Mouse (Mus musculus): ENCODE results near the gene Ggta1. TPM values are rescaled to one million over a fixed set of nuclear protein-coding genes. Genes with fewer than 3 reads are reported as not detected.
A peak's percentile ranks its signal among the peaks of the same experiment; 100 is the strongest.

Gene Ggta1
- polyA plus RNA-seq (2014; fragmentation: Nextera tagmentation; extraction: Ambion mirVana), result 16.4 and 16.9 TPM in 2 replicates

DNA sequence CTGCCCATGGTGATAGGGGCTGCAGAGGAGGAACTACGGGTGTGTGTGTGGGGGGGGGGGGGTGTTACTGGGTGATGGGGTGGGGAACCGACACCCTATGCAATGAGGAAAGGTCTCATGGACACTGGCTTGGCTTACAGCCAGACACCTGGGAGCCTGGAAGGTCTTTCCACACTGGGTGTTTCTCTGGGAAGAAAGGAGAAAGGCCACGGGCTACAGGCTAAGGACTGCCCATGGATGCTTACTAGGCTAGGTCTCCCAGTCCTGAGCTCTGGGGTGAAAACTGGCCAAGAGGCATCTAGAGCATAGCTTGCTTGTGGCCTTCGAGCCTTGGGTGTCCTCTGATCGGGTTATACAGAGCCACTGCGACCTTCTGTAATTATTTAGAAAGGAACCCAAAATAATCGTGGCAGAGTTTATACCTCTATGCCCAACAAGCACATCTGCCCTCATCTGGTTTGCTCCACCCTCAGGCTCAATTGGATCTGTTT is at the start of gene Ggta1:
Gene Ggta1, minus strand, starts transcription at position 441 of the 491 bp plus-strand sequence.
- Histone ChIP-seq H3K27ac (ENCODE audit: low read depth) (peak within 1 kb of the TSS; percentile 67; the same call in 1 of the 2 replicates), H3K4me2 (peak within 1 kb of the TSS; percentile 95), H3K27me3 (ENCODE audit: insufficient read depth, low read length) (no peaks in the 10 kb centered on the region), H3K36me3 (ENCODE audit: insufficient read depth) (no peaks in the 10 kb centered on the region), H3K4me1 (ENCODE audit: insufficient read depth) (peaks cover 14% of the 10 kb centered on the region), H3K9ac (peak within 1 kb of the TSS; percentile 74), H3K9me3 (ENCODE audit: low read depth, low read length) (no peaks in the 10 kb centered on the region), H3K4me3 (ENCODE audit: low read depth, low read length) (peak within 1 kb of the TSS; percentile 52)
- DNase-seq (peak; percentile 32), ATAC-seq (ENCODE audit: insufficient read depth) (0 out of 2 replicates have a peak, but pooled peaks have one; percentile 13)
- 23% methylated on average over 7 of the region's 7 CpGs for whole genome bisulfite sequencing
- TF ChIP-seq CTCF (IDR thresholded peaks at IDR 0.05; ENCODE audit: low read depth), result no peak

DNA sequence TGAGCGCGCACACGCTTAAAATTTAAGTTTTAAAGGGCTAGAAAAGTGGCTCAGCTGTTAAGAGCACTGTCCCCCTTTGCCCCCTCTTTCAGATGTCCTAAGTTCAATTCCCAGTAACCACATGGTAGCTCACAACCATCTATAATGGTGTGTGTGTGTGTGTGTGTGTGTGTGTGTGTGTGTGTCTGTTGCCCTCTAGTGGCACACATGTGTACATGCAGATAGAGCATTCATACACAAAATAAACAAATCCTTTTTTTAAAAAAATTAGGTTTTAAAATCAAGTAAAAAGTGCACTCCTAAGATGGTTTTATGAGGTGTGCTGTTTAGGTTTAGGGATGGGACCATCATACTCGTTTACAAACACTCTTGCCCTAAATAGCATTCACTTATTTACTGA is 49.2 kb upstream of the Ggta1 start:
- Histone ChIP-seq H3K27me3 (ENCODE audit: insufficient read depth, low read length) (no peaks in the 10 kb centered on the region), H3K27ac (ENCODE audit: low read depth) (no peak overlapping the region), H3K9ac (no peak overlapping the region), H3K9me3 (ENCODE audit: low read depth, low read length) (no peaks in the 10 kb centered on the region), H3K36me3 (ENCODE audit: insufficient read depth) (no peaks in the 10 kb centered on the region), H3K4me1 (ENCODE audit: insufficient read depth) (peaks cover 21% of the 10 kb centered on the region), H3K4me3 (ENCODE audit: low read depth, low read length) (no peak overlapping the region), H3K4me2 (no peak overlapping the region)
- 94% methylated on average over 4 of the region's 4 CpGs for WGBS
- ATAC-seq (ENCODE audit: insufficient read depth) (no peak), DNase-seq (no peak)
- TF ChIP-seq CTCF (IDR thresholded peaks at IDR 0.05; ENCODE audit: low read depth), result peak; percentile 57

DNA sequence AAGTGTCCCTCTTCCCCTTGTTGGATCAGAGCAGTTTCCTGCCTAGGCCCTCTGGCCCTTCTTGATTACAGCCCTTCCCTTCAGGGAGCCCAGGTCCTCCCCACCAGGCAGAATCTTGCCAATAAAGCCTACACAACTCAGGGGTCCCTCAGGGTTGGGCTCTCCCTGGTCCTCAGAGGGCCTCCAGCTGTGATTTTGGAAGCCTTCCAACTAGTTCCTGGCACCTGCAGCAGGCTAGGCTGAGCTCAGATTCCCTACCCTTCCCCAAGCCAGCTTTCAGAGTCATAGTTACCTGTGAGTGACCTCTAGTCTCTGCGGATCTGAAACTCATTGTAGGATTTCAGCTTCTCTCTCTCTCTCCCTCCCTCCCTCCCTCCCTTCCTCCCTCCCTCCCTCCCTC is 47.9 kb upstream of the Ggta1 start:
- TF ChIP-seq CTCF (IDR thresholded peaks at IDR 0.05; ENCODE audit: low read depth), result no peak
- Histone ChIP-seq H3K27me3 (ENCODE audit: insufficient read depth, low read length) (no peaks in the 10 kb centered on the region), H3K4me2 (no peak overlapping the region), H3K4me1 (ENCODE audit: insufficient read depth) (peaks cover 26% of the 10 kb centered on the region), H3K36me3 (ENCODE audit: insufficient read depth) (no peaks in the 10 kb centered on the region), H3K27ac (ENCODE audit: low read depth) (no peak overlapping the region), H3K9me3 (ENCODE audit: low read depth, low read length) (no peaks in the 10 kb centered on the region), H3K4me3 (ENCODE audit: low read depth, low read length) (no peak overlapping the region), H3K9ac (no peak overlapping the region)
- WGBS, result 21% methylated on average over 1 of the region's 1 CpGs
- ATAC-seq (ENCODE audit: insufficient read depth), result no peak
- DNase-seq, result peak; percentile 56

DNA sequence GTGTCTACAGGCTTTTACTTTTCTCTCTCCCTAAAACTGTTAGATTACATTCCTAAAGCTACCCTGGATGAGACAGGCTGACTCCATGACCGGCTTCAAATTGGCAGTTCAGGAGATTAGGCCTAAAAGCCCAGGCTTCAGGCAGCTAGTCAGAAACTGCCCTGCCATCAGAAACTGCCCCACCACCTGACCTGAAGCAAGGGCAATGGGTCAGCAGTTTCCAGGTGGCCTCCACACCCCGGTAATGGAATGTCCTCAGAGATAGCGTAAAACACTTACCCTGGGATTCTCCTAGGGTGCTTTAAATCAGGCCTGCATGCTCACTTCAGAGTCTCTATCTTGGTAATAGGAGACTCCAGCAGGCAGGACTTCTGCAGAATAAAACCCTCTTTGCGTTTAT is 46.9 kb upstream of the Ggta1 start:
- Histone ChIP-seq H3K36me3 (ENCODE audit: insufficient read depth) (no peaks in the 10 kb centered on the region), H3K27me3 (ENCODE audit: insufficient read depth, low read length) (no peaks in the 10 kb centered on the region), H3K4me3 (ENCODE audit: low read depth, low read length) (no peak overlapping the region), H3K9me3 (ENCODE audit: low read depth, low read length) (no peaks in the 10 kb centered on the region), H3K4me2 (no peak overlapping the region), H3K4me1 (ENCODE audit: insufficient read depth) (peaks cover 26% of the 10 kb centered on the region), H3K9ac (no peak overlapping the region), H3K27ac (ENCODE audit: low read depth) (no peak overlapping the region)
- TF ChIP-seq CTCF (IDR thresholded peaks at IDR 0.05; ENCODE audit: low read depth), result no peak
- DNase-seq (no peak), ATAC-seq (ENCODE audit: insufficient read depth) (no peak)
- 48% methylated on average over 4 of the region's 4 CpGs for WGBS

DNA sequence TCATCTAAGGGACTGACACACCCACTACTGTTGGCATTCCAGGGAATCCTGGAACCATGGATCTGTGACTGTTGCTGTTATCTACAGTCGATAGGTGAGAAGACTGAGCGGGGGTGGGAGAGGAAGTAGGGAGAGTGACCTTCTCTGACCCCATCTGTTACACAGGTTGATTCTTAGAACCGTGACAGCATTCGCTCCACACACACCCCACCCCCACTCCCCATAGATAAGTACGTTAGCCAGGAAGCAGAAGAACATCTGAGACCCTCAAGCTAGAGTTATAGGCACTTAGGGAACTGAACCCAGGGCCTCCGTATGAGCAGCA is 46.3 kb upstream of the Ggta1 start:
- ATAC-seq (ENCODE audit: insufficient read depth) (no peak), DNase-seq (no peak)
- no peak overlapping the region for H3K4me2 ChIP-seq
- H3K9me3 ChIP-seq (ENCODE audit: low read depth, low read length), result no peaks in the 10 kb centered on the region
- 25% methylated on average over 6 of the region's 6 CpGs for WGBS
- no peaks in the 10 kb centered on the region for H3K27me3 ChIP-seq (ENCODE audit: insufficient read depth, low read length)
- no peak for TF ChIP-seq CTCF (IDR thresholded peaks at IDR 0.05; ENCODE audit: low read depth)
- H3K4me1 ChIP-seq (ENCODE audit: insufficient read depth), result peaks cover 24% of the 10 kb centered on the region
- no peak overlapping the region for H3K4me3 ChIP-seq (ENCODE audit: low read depth, low read length)
- peak overlapping the region; percentile 73; the same call in 1 of the 2 replicates for H3K27ac ChIP-seq (ENCODE audit: low read depth)
- H3K36me3 ChIP-seq (ENCODE audit: insufficient read depth), result no peaks in the 10 kb centered on the region
- H3K9ac ChIP-seq, result no peak overlapping the region

DNA sequence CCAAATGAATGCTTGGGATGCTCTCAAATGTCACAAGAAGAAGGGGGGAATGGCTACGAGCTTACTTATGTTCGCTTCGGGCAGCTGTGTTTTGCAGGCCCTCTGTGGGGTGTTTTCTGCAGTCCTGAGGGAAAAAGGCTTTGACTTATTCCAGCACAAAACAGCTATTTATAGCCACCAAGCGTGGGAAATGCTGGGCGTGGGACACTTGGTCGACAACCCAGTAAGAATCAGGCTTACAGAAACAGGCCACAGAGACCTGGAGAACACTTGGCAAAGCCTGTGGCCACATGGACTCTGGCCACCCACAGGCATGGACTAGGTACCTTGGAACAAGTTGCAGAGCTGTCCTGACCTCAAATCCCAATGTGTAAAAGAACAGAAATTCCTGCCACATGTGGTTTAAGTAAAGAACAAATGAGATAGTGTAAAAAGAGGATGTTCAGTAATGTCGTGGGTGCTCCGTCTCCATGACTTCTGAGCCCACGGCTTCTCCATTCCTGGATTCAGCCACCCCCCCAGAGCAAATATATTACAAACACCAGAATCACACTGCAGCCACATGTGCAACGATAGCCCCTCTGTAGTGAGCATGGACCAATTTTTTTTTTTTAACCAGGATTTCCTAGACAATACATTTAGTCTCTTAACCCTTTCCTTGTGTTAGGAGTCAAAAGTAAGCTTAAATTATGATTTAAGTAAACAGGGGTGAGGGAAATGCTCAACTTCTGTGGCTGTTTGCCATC is 45.7 kb upstream of the Ggta1 start:
- H3K9me3 ChIP-seq (ENCODE audit: low read depth, low read length), result no peaks in the 10 kb centered on the region
- ATAC-seq (ENCODE audit: insufficient read depth) (no peak), DNase-seq (peak; percentile 61)
- no peak for TF ChIP-seq CTCF (IDR thresholded peaks at IDR 0.05; ENCODE audit: low read depth)
- 25% methylated on average over 10 of the region's 10 CpGs for WGBS
- no peak overlapping the region for H3K9ac ChIP-seq
- H3K4me1 ChIP-seq (ENCODE audit: insufficient read depth), result peaks cover 29% of the 10 kb centered on the region
- H3K4me3 ChIP-seq (ENCODE audit: low read depth, low read length), result no peak overlapping the region
- no peaks in the 10 kb centered on the region for H3K36me3 ChIP-seq (ENCODE audit: insufficient read depth)
- no peak overlapping the region for H3K4me2 ChIP-seq
- H3K27ac ChIP-seq (ENCODE audit: low read depth), result peak overlapping the region; percentile 73
- H3K27me3 ChIP-seq (ENCODE audit: insufficient read depth, low read length), result no peaks in the 10 kb centered on the region

DNA sequence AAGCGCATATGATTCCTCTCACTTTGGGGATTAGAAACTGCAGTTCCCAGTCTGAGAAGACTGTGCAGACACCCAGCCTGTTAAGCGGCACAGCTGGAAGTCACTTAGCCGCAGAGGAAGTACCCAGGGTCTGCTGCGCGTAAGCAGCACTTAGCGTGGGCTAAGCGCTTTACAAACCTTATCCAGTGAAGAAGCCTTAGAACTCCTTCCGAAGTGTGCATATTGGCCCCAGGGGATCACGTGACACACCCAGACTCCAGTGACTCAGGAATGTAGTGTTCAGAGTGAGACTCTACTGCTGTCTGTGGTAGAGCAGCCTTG is 44.1 kb upstream of the Ggta1 start:
- no peaks in the 10 kb centered on the region for H3K9me3 ChIP-seq (ENCODE audit: low read depth, low read length)
- no peak overlapping the region for H3K4me2 ChIP-seq
- no peaks in the 10 kb centered on the region for H3K36me3 ChIP-seq (ENCODE audit: insufficient read depth)
- H3K9ac ChIP-seq, result no peak overlapping the region
- ATAC-seq (ENCODE audit: insufficient read depth) (peak; percentile 23; the same call in 1 of the 2 replicates), DNase-seq (peak; percentile 28)
- 40% methylated on average over 9 of the region's 9 CpGs for WGBS
- no peak overlapping the region for H3K4me3 ChIP-seq (ENCODE audit: low read depth, low read length)
- H3K27ac ChIP-seq (ENCODE audit: low read depth), result 0 out of 2 replicates have a peak overlapping the region, but pooled peaks have one; percentile 56
- no peaks in the 10 kb centered on the region for H3K27me3 ChIP-seq (ENCODE audit: insufficient read depth, low read length)
- H3K4me1 ChIP-seq (ENCODE audit: insufficient read depth), result peaks cover 34% of the 10 kb centered on the region
- no peak for TF ChIP-seq CTCF (IDR thresholded peaks at IDR 0.05; ENCODE audit: low read depth)

Data from lung, embryonic 14.5 days (tissue).